Mouse (Mus musculus) liver, embryonic 13.5 days (tissue): ENCODE measurements at regions not wholly inside any gene's neighbourhood (a gene's known extent, or its start where the extent isn't known, plus 50 kb on each side); places are given as distances from the start of the nearest gene placed in this dataset.

ENCODE experiments used
- ATAC-seq: fragments of 200-750 bp; cut with Nextera tagmentation; 2 replicates; pipeline ENCODE4 v1.8.0; 2017; ENCODE audit warnings: low read depth, mild to moderate bottlenecking, moderate number of reproducible peaks, moderate library complexity
- DNase-seq: peaks from one replicate; pipeline ENCODE4 v3.0.0; 2022
- H3K27ac ChIP-seq: fragments of 300-500 bp; sonication (generic); 2 replicates; pipeline ENCODE4 v1.5.1; 2015; ENCODE audit warnings: moderate library complexity, mild to moderate bottlenecking, inconsistent platforms
- H3K27me3 ChIP-seq: fragments of 300-500 bp; sonication (generic); 2 replicates; pipeline ENCODE4 v1.6.1; 2015; ENCODE audit warnings: mild to moderate bottlenecking, inconsistent platforms
- H3K36me3 ChIP-seq: fragments of 300-500 bp; sonication (generic); 2 replicates; pipeline ENCODE4 v1.6.1; 2015; ENCODE audit warnings: mild to moderate bottlenecking, inconsistent platforms
- H3K4me1 ChIP-seq: fragments of 300-500 bp; sonication (generic); replicated peaks from 2 replicates; pipeline ENCODE4 v1.6.1; 2015; ENCODE audit warnings: inconsistent platforms
- H3K4me2 ChIP-seq: fragments of 300-500 bp; sonication (generic); 2 replicates; pipeline ENCODE4 v1.6.1; 2015; ENCODE audit warnings: inconsistent platforms, mild to moderate bottlenecking, moderate library complexity
- H3K4me3 ChIP-seq: fragments of 300-500 bp; sonication (generic); replicated peaks from 2 replicates; pipeline ENCODE4 v1.5.1; 2015; ENCODE audit warnings: mild to moderate bottlenecking, inconsistent platforms
- H3K9ac ChIP-seq: fragments of 300-500 bp; sonication (generic); 2 replicates; pipeline ENCODE4 v1.6.1; 2015; ENCODE audit warnings: mild to moderate bottlenecking, inconsistent platforms
- H3K9me3 ChIP-seq: fragments of 300-500 bp; sonication (generic); replicated peaks from 2 replicates; pipeline ENCODE4 v1.6.1; 2016; ENCODE audit warnings: inconsistent platforms
- WGBS: fragments of 180-500 bp; shearing (Covaris S2); methylation state at CpG from one replicate; pipeline ENCODE4 v1.1.7; 2015; ENCODE audit not compliant: insufficient replicate concordance; 5-methylcytosine and 5-hydroxymethylcytosine counted together

- H3K36me3 ChIP-seq = no peaks in the 10 kb centered on the region
- H3K9ac ChIP-seq = no peak overlapping the region
- H3K27ac ChIP-seq = no peak overlapping the region
- DNase-seq (no peak), ATAC-seq (no peak)
- 55% methylated on average over 6 of the region's 6 CpGs for WGBS
- no peaks in the 10 kb centered on the region for H3K9me3 ChIP-seq
- H3K4me1 ChIP-seq = no peaks in the 10 kb centered on the region
- H3K27me3 ChIP-seq = no peaks in the 10 kb centered on the region
- no peak overlapping the region for H3K4me3 ChIP-seq
- H3K4me2 ChIP-seq = no peak overlapping the region
Measured at GRCm38 (mm10) chr5:91692292-91692691, 174.9 kb downstream of the Parm1 start.

GRCm38 (mm10) chr5:91678727-91679126 is 161.3 kb downstream of the Parm1 start:
- H3K9ac ChIP-seq = no peak overlapping the region
- H3K4me2 ChIP-seq = no peak overlapping the region
- H3K27me3 ChIP-seq = no peaks in the 10 kb centered on the region
- H3K36me3 ChIP-seq = no peaks in the 10 kb centered on the region
- WGBS = 67% methylated on average over 6 of the region's 6 CpGs
- no peak overlapping the region for H3K27ac ChIP-seq
- H3K4me3 ChIP-seq = no peak overlapping the region
- DNase-seq (no peak), ATAC-seq (no peak)
- no peaks in the 10 kb centered on the region for H3K4me1 ChIP-seq
- H3K9me3 ChIP-seq = no peaks in the 10 kb centered on the region
